Mouse (Mus musculus) heart, embryonic 16.5 days (tissue): ENCODE measurements around the gene Trak1. TPM values are rescaled to one million over a fixed set of nuclear protein-coding genes. Genes with fewer than 3 reads are reported as not detected.

Experiments used
- ATAC-seq: fragments of 200-750 bp; cut with Nextera tagmentation; replicated peaks from 2 replicates; pipeline ENCODE4 v1.8.0; 2017; ENCODE audit warnings: moderate number of reproducible peaks; ENCODE audit not compliant: insufficient read depth, low FRiP score; ENCODE audit errors: extremely low read depth
- H3K27ac ChIP-seq: fragments of 300-500 bp; sonication (generic); 2 replicates; pipeline ENCODE4 v1.5.1; 2014; ENCODE audit warnings: mild to moderate bottlenecking, low read length, control low read depth, moderate library complexity
- H3K27me3 ChIP-seq: fragments of 300-500 bp; sonication (generic); 2 replicates; pipeline ENCODE4 v1.6.1; 2014; ENCODE audit warnings: low read length, mixed read lengths; ENCODE audit not compliant: control insufficient read depth, insufficient read depth
- H3K36me3 ChIP-seq: fragments of 300-500 bp; sonication (generic); 2 replicates; pipeline ENCODE4 v1.6.1; 2014; ENCODE audit not compliant: control insufficient read depth, insufficient read depth
- H3K4me1 ChIP-seq: fragments of 300-500 bp; sonication (generic); 2 replicates; pipeline ENCODE4 v1.6.1; 2014; ENCODE audit warnings: low read length, mixed read lengths; ENCODE audit not compliant: control insufficient read depth, insufficient read depth
- H3K4me2 ChIP-seq: fragments of 300-500 bp; sonication (generic); 2 replicates; pipeline ENCODE4 v1.6.1; 2014; ENCODE audit warnings: low read depth, mild to moderate bottlenecking, control low read depth, low read length
- H3K4me3 ChIP-seq: fragments of 300-500 bp; sonication (generic); 2 replicates; pipeline ENCODE4 v1.5.1; 2014; ENCODE audit warnings: mild to moderate bottlenecking, control low read depth, low read length
- H3K9ac ChIP-seq: fragments of 300-500 bp; sonication (generic); 2 replicates; pipeline ENCODE4 v1.6.1; 2014; ENCODE audit warnings: low read length, control low read depth
- H3K9me3 ChIP-seq: fragments of 300-500 bp; sonication (generic); replicated peaks from 2 replicates; pipeline ENCODE4 v1.6.1; 2016; ENCODE audit warnings: low read length; ENCODE audit not compliant: control insufficient read depth
- WGBS: fragments of 180-500 bp; shearing (Covaris S2); extraction: QIAGEN DNeasy Blood & Tissue Kit; methylation state at CpG from one replicate; pipeline ENCODE4 v1.1.7; 2014; 5-methylcytosine and 5-hydroxymethylcytosine counted together
- polyA plus RNA-seq: library from polyadenylated mRNA; unstranded; fragments of >200 nt; fragmentation: Nextera tagmentation; extraction: Ambion mirVana; gene quantifications from 2 replicates; pipeline ENCODE4 v1.2.1, GENCODE M21; 2015

Trak1 gene
- 42.4 and 48.9 TPM in 2 replicates for polyA plus RNA-seq

- H3K4me3 ChIP-seq, result peak within 1 kb of the TSS; percentile 77
- WGBS, result under 1% methylated on average over 82 of the region's 116 CpGs
- H3K4me2 ChIP-seq, result peak within 1 kb of the TSS; percentile 94
- peak; percentile 86 for ATAC-seq
- peak within 1 kb of the TSS; percentile 87 for H3K27ac ChIP-seq
- H3K36me3 ChIP-seq, result no peaks in the 10 kb centered on the region
- H3K27me3 ChIP-seq, result peaks cover 2% of the 10 kb centered on the region
- H3K9ac ChIP-seq, result peak within 1 kb of the TSS; percentile 92
- H3K9me3 ChIP-seq, result no peaks in the 10 kb centered on the region
- H3K4me1 ChIP-seq, result peaks cover 32% of the 10 kb centered on the region
These were observed at the start of gene Trak1 for GRCm38 (mm10) chr9:121297171-121298064. Trak1 (plus strand) TSS chr9:121297502.

GRCm38 (mm10) chr9:121247956-121248775 is 49.1 kb upstream of the Trak1 start:
- ATAC-seq, result no peak; the same call in 1 of the 2 replicates
- Histone ChIP-seq H3K4me3 (no peak overlapping the region), H3K9ac (no peak overlapping the region), H3K4me2 (no peak overlapping the region), H3K4me1 (no peaks in the 10 kb centered on the region), H3K36me3 (no peaks in the 10 kb centered on the region), H3K27me3 (no peaks in the 10 kb centered on the region), H3K27ac (no peak overlapping the region), H3K9me3 (no peaks in the 10 kb centered on the region)
- WGBS, result 56% methylated on average over 12 of the region's 12 CpGs

- Histone ChIP-seq H3K4me1 (no peaks in the 10 kb centered on the region), H3K27ac (no peak overlapping the region), H3K4me3 (no peak overlapping the region), H3K4me2 (no peak overlapping the region), H3K9ac (no peak overlapping the region), H3K36me3 (no peaks in the 10 kb centered on the region), H3K9me3 (no peaks in the 10 kb centered on the region), H3K27me3 (no peaks in the 10 kb centered on the region)
- no peak for ATAC-seq
- WGBS, result 39% methylated on average over 14 of the region's 14 CpGs
These were observed 47.5 kb upstream of the Trak1 start for GRCm38 (mm10) chr9:121249805-121250204.

GRCm38 (mm10) chr9:121250854-121251253 is 46.4 kb upstream of the Trak1 start:
- no peaks in the 10 kb centered on the region for H3K27me3 ChIP-seq
- H3K27ac ChIP-seq, result no peak overlapping the region
- H3K4me3 ChIP-seq, result no peak overlapping the region
- no peak overlapping the region for H3K4me2 ChIP-seq
- no peaks in the 10 kb centered on the region for H3K36me3 ChIP-seq
- ATAC-seq, result no peak
- H3K9me3 ChIP-seq, result no peaks in the 10 kb centered on the region
- H3K4me1 ChIP-seq, result no peaks in the 10 kb centered on the region
- 88% methylated on average over 11 of the region's 11 CpGs for WGBS
- H3K9ac ChIP-seq, result no peak overlapping the region

- H3K4me3 ChIP-seq, result no peak overlapping the region
- peak; percentile 65; the same call in 1 of the 2 replicates for ATAC-seq
- no peaks in the 10 kb centered on the region for H3K27me3 ChIP-seq
- H3K9me3 ChIP-seq, result no peaks in the 10 kb centered on the region
- no peak overlapping the region for H3K4me2 ChIP-seq
- no peak overlapping the region for H3K27ac ChIP-seq
- H3K9ac ChIP-seq, result no peak overlapping the region
- no peaks in the 10 kb centered on the region for H3K4me1 ChIP-seq
- H3K36me3 ChIP-seq, result no peaks in the 10 kb centered on the region
- WGBS, result 59% methylated on average over 2 of the region's 2 CpGs
These were observed 43.3 kb upstream of the Trak1 start for GRCm38 (mm10) chr9:121253983-121254382.

GRCm38 (mm10) chr9:121254761-121255160 is 42.5 kb upstream of the Trak1 start:
- WGBS, result 87% methylated on average over 13 of the region's 13 CpGs
- Histone ChIP-seq H3K4me3 (no peak overlapping the region), H3K4me2 (no peak overlapping the region), H3K36me3 (no peaks in the 10 kb centered on the region), H3K27me3 (no peaks in the 10 kb centered on the region), H3K9ac (no peak overlapping the region), H3K9me3 (no peaks in the 10 kb centered on the region), H3K27ac (no peak overlapping the region), H3K4me1 (no peaks in the 10 kb centered on the region)
- no peak for ATAC-seq

- Histone ChIP-seq H3K9ac (no peak overlapping the region), H3K9me3 (no peaks in the 10 kb centered on the region), H3K27me3 (no peaks in the 10 kb centered on the region), H3K4me1 (no peaks in the 10 kb centered on the region), H3K4me2 (no peak overlapping the region), H3K36me3 (no peaks in the 10 kb centered on the region), H3K27ac (no peak overlapping the region), H3K4me3 (no peak overlapping the region)
- ATAC-seq, result no peak
- 76% methylated on average over 9 of the region's 9 CpGs for WGBS
These were observed 40.2 kb upstream of the Trak1 start for GRCm38 (mm10) chr9:121257106-121257505.

GRCm38 (mm10) chr9:121265307-121265706 is 32.0 kb upstream of the Trak1 start:
- H3K4me1 ChIP-seq, result no peaks in the 10 kb centered on the region
- 75% methylated on average over 10 of the region's 10 CpGs for WGBS
- no peaks in the 10 kb centered on the region for H3K9me3 ChIP-seq
- H3K4me3 ChIP-seq, result no peak overlapping the region
- H3K4me2 ChIP-seq, result no peak overlapping the region
- ATAC-seq, result no peak
- no peak overlapping the region for H3K9ac ChIP-seq
- H3K27me3 ChIP-seq, result no peaks in the 10 kb centered on the region
- H3K27ac ChIP-seq, result no peak overlapping the region
- no peaks in the 10 kb centered on the region for H3K36me3 ChIP-seq

GRCm38 (mm10) chr9:121271149-121271548 is 26.2 kb upstream of the Trak1 start:
- H3K4me2 ChIP-seq, result no peak overlapping the region
- no peak overlapping the region for H3K27ac ChIP-seq
- no peak overlapping the region for H3K9ac ChIP-seq
- no peaks in the 10 kb centered on the region for H3K9me3 ChIP-seq
- 67% methylated on average over 1 of the region's 1 CpGs for WGBS
- no peak overlapping the region for H3K4me3 ChIP-seq
- no peaks in the 10 kb centered on the region for H3K36me3 ChIP-seq
- no peak for ATAC-seq
- no peaks in the 10 kb centered on the region for H3K4me1 ChIP-seq
- H3K27me3 ChIP-seq, result no peaks in the 10 kb centered on the region
